Mouse (Mus musculus) lung, embryonic 16.5 days (tissue): ENCODE measurements at regions not wholly inside any gene's neighbourhood (a gene's known extent, or its start where the extent isn't known, plus 50 kb on each side); places are given as distances from the start of the nearest gene placed in this dataset.

Experiments used
- ATAC-seq: fragments of 200-750 bp; cut with Nextera tagmentation; 2 replicates; pipeline ENCODE4 v1.8.0; 2017; ENCODE audit warnings: low read depth, mild to moderate bottlenecking, moderate library complexity
- H3K27ac ChIP-seq: fragments of 300-500 bp; sonication (generic); 2 replicates; pipeline ENCODE4 v1.5.1; 2014; ENCODE audit warnings: mild to moderate bottlenecking, control low read depth, low read length
- H3K27me3 ChIP-seq: fragments of 300-500 bp; sonication (generic); 2 replicates; pipeline ENCODE4 v1.6.1; 2014; ENCODE audit warnings: low read depth, low read length, mixed read lengths; ENCODE audit not compliant: control insufficient read depth, insufficient read depth
- H3K36me3 ChIP-seq: fragments of 300-500 bp; sonication (generic); 2 replicates; pipeline ENCODE4 v1.6.1; 2014; ENCODE audit warnings: low read length; ENCODE audit not compliant: control insufficient read depth, insufficient read depth
- H3K4me1 ChIP-seq: fragments of 300-500 bp; sonication (generic); replicated peaks from 2 replicates; pipeline ENCODE4 v1.6.1; 2014; ENCODE audit warnings: low read length, mixed read lengths; ENCODE audit not compliant: control insufficient read depth, insufficient read depth
- H3K4me2 ChIP-seq: fragments of 300-500 bp; sonication (generic); 2 replicates; pipeline ENCODE4 v1.6.1; 2014; ENCODE audit warnings: low read depth, low read length, control low read depth
- H3K4me3 ChIP-seq: fragments of 300-500 bp; sonication (generic); 2 replicates; pipeline ENCODE4 v1.5.1; 2014; ENCODE audit warnings: mild to moderate bottlenecking, low read length, control low read depth
- H3K9ac ChIP-seq: fragments of 300-500 bp; sonication (generic); 2 replicates; pipeline ENCODE4 v1.6.1; 2014; ENCODE audit warnings: low read length, control low read depth
- H3K9me3 ChIP-seq: fragments of 300-500 bp; sonication (generic); 2 replicates; pipeline ENCODE4 v1.6.1; 2016; ENCODE audit warnings: low read length; ENCODE audit not compliant: control insufficient read depth
- WGBS: fragments of 180-500 bp; shearing (Covaris S2); extraction: QIAGEN DNeasy Blood & Tissue Kit; methylation state at CpG from one replicate; pipeline ENCODE4 v1.1.7; 2014; 5-methylcytosine and 5-hydroxymethylcytosine counted together

DNA sequence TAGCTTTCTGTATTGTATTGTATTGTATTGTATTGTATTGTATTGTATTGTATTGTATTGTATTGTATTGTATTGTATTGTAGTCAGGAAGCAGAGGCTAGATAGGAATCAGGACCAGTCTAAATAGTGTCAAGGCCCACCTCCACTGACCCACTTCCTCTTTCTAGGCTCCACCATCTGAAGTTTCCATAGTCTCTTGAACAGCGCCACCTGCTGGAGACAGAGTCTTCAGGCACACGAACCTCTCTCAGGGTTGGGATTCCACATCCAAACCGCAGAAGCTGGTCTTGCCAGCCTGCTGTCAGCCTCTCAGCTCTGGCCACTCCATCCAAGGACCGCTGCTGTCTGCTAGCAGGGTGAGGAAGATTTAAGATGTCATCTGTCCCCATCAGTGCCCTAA, 234.6 kb downstream of the Cdh26 start:
- peaks cover 3% of the 10 kb centered on the region; the same call in 1 of the 2 replicates for H3K27me3 ChIP-seq
- 14% methylated on average over 4 of the region's 4 CpGs for WGBS
- H3K36me3 ChIP-seq = no peaks in the 10 kb centered on the region
- no peaks in the 10 kb centered on the region for H3K4me1 ChIP-seq
- H3K4me3 ChIP-seq = no peak overlapping the region
- H3K9ac ChIP-seq = no peak overlapping the region
- no peak overlapping the region for H3K4me2 ChIP-seq
- no peak for ATAC-seq
- no peaks in the 10 kb centered on the region for H3K9me3 ChIP-seq
- no peak overlapping the region for H3K27ac ChIP-seq

- Histone ChIP-seq H3K36me3 (no peaks in the 10 kb centered on the region), H3K9ac (no peak overlapping the region), H3K4me1 (no peaks in the 10 kb centered on the region), H3K27me3 (peaks cover 3% of the 10 kb centered on the region; the same call in 1 of the 2 replicates), H3K4me2 (no peak overlapping the region), H3K4me3 (no peak overlapping the region), H3K9me3 (no peaks in the 10 kb centered on the region), H3K27ac (no peak overlapping the region)
- 10% methylated on average over 2 of the region's 2 CpGs for WGBS
- ATAC-seq = no peak
These were observed 238.1 kb downstream of the Cdh26 start for GRCm38 (mm10) chr2:178668451-178668850.

DNA sequence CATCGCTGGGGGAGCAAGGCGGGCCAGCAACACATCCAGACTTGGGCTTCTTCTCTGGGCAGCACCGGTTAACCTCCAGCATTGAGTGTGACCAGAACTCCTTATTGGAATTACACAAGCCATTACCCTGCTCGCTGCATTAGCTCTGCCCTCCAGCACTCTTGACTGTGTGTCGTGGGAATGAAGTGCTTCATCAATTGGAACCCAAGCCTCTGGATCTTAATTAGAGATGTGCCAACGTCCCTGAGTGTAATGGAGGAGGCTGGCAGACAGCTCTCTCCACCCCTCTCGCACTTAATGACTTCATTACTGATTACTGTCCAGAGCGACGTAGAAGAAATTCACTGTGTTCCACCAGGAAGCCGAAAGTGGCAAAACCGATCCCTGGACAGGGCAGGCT, 240.6 kb downstream of the Cdh26 start:
- ATAC-seq = no peak
- Histone ChIP-seq H3K4me2 (no peak overlapping the region), H3K27me3 (peaks cover 3% of the 10 kb centered on the region; the same call in 1 of the 2 replicates), H3K9ac (no peak overlapping the region), H3K36me3 (no peaks in the 10 kb centered on the region), H3K4me3 (no peak overlapping the region), H3K9me3 (no peaks in the 10 kb centered on the region), H3K4me1 (no peaks in the 10 kb centered on the region), H3K27ac (no peak overlapping the region)
- WGBS = 77% methylated on average over 11 of the region's 11 CpGs

GRCm38 (mm10) chr2:178673621-178674020, 243.3 kb downstream of the Cdh26 start:
- Histone ChIP-seq H3K27me3 (no peaks in the 10 kb centered on the region), H3K4me1 (no peaks in the 10 kb centered on the region), H3K36me3 (no peaks in the 10 kb centered on the region), H3K4me2 (no peak overlapping the region), H3K27ac (no peak overlapping the region), H3K9ac (no peak overlapping the region), H3K9me3 (no peaks in the 10 kb centered on the region), H3K4me3 (no peak overlapping the region)
- 49% methylated on average over 4 of the region's 4 CpGs for WGBS
- no peak for ATAC-seq

GRCm38 (mm10) chr2:178674621-178675020, 244.3 kb downstream of the Cdh26 start:
- no peak for ATAC-seq
- Histone ChIP-seq H3K36me3 (no peaks in the 10 kb centered on the region), H3K27me3 (no peaks in the 10 kb centered on the region), H3K4me3 (no peak overlapping the region), H3K9ac (no peak overlapping the region), H3K4me1 (no peaks in the 10 kb centered on the region), H3K27ac (no peak overlapping the region), H3K9me3 (no peaks in the 10 kb centered on the region), H3K4me2 (no peak overlapping the region)
- 51% methylated on average over 4 of the region's 4 CpGs for WGBS

DNA sequence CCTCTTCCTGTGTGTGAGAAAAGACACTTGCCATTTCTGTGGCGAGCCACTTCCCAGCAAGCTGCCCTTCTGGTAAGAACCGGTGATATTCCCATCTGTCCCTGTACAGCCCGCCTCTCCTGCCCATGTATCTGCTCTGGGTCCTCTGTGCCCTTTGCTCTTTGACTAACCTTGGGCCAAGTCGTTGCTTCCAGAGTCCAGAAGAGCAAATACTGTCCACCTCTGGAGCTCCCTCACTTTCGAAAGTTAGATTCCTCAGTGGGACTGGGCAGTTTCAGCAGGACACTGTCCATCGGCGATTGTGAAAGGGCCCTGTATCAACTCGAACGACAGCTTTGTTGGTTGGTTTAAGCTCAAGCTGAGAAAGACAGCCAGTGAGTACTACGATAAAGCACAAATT, 246.6 kb downstream of the Cdh26 start:
- no peaks in the 10 kb centered on the region for H3K4me1 ChIP-seq
- no peaks in the 10 kb centered on the region for H3K27me3 ChIP-seq
- no peaks in the 10 kb centered on the region for H3K36me3 ChIP-seq
- no peak for ATAC-seq
- WGBS = 71% methylated on average over 10 of the region's 10 CpGs
- no peak overlapping the region for H3K9ac ChIP-seq
- H3K4me3 ChIP-seq = no peak overlapping the region
- H3K9me3 ChIP-seq = no peaks in the 10 kb centered on the region
- no peak overlapping the region for H3K4me2 ChIP-seq
- H3K27ac ChIP-seq = no peak overlapping the region

DNA sequence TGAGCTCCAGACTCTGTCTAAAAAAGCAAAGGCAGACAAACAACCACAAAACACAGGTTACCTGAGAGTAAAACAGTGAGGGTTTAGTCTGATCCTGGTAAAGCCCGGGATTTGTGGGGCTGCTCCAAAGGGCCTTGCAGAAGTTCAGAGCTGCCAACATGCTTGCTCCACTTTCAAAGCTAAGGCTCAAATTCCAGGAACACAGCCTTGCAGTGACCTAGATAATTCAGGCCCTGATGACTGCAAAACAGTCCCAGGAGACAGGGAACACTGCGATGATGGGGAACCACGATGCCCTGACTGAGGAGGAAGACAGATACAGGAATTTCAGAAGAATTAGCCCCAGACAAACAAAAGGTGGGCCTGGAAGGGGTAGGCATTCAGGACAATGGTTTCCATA, 250.0 kb downstream of the Cdh26 start:
- Histone ChIP-seq H3K27me3 (no peaks in the 10 kb centered on the region), H3K27ac (no peak overlapping the region), H3K9ac (no peak overlapping the region), H3K4me3 (no peak overlapping the region), H3K36me3 (no peaks in the 10 kb centered on the region), H3K9me3 (no peaks in the 10 kb centered on the region), H3K4me2 (no peak overlapping the region), H3K4me1 (no peaks in the 10 kb centered on the region)
- 67% methylated on average over 3 of the region's 3 CpGs for WGBS
- no peak for ATAC-seq

- Histone ChIP-seq H3K4me1 (no peaks in the 10 kb centered on the region), H3K9ac (no peak overlapping the region), H3K4me2 (no peak overlapping the region), H3K27ac (no peak overlapping the region), H3K4me3 (no peak overlapping the region), H3K27me3 (no peaks in the 10 kb centered on the region), H3K9me3 (no peaks in the 10 kb centered on the region), H3K36me3 (no peaks in the 10 kb centered on the region)
- ATAC-seq = no peak
- 56% methylated on average over 9 of the region's 9 CpGs for WGBS
These were observed 254.0 kb downstream of the Cdh26 start for GRCm38 (mm10) chr2:178684026-178684958.

GRCm38 (mm10) chr2:178685211-178685610, 254.9 kb downstream of the Cdh26 start:
- ATAC-seq = no peak
- no peaks in the 10 kb centered on the region for H3K4me1 ChIP-seq
- 90% methylated on average over 5 of the region's 5 CpGs for WGBS
- H3K36me3 ChIP-seq = no peaks in the 10 kb centered on the region
- no peak overlapping the region for H3K4me3 ChIP-seq
- H3K4me2 ChIP-seq = no peak overlapping the region
- H3K9me3 ChIP-seq = no peaks in the 10 kb centered on the region
- no peaks in the 10 kb centered on the region for H3K27me3 ChIP-seq
- H3K9ac ChIP-seq = no peak overlapping the region
- H3K27ac ChIP-seq = no peak overlapping the region
